Mouse (Mus musculus) induced T-regulatory cell, adult 2 months (primary cell): ENCODE measurements around the gene Ssc5d.
"Not testable (repeated sequence)": the region's sequence is repeated elsewhere in the genome, so short reads cannot be mapped to it uniquely, and the experiment has no call there.

Experiments
- DNase-seq: peaks from one replicate; pipeline ENCODE4 v3.0.0-alpha.2; 2012; ENCODE audit warnings: low read depth

Gene Ssc5d

GRCm38 (mm10) chr7:4925441-4926381 lies at the start of gene Ssc5d:
Gene Ssc5d, plus strand, starts transcription at chr7:4925785.
- DNase-seq = no peak

GRCm38 (mm10) chr7:4876753-4877221 lies 48.8 kb upstream of the Ssc5d start, which contains the start of gene Isoc2a:
Gene Isoc2a, plus strand, starts transcription at chr7:4877153.
- peak; percentile 96 for DNase-seq

- DNase-seq = no peak
Measured at GRCm38 (mm10) chr7:4877226-4877625, 48.4 kb upstream of the Ssc5d start.

- DNase-seq = peak; percentile 63
Measured at GRCm38 (mm10) chr7:4878186-4878585, 47.4 kb upstream of the Ssc5d start.

GRCm38 (mm10) chr7:4879036-4879435 lies 46.5 kb upstream of the Ssc5d start:
- not testable (repeated sequence) for DNase-seq

GRCm38 (mm10) chr7:4886680-4887079 lies 38.9 kb upstream of the Ssc5d start:
- no peak for DNase-seq

GRCm38 (mm10) chr7:4895186-4895585 lies 30.4 kb upstream of the Ssc5d start:
- DNase-seq = no peak

- DNase-seq = no peak
Measured at GRCm38 (mm10) chr7:4898851-4899648, 26.5 kb upstream of the Ssc5d start.

GRCm38 (mm10) chr7:4899649-4900522 lies 25.7 kb upstream of the Ssc5d start:
- no peak for DNase-seq

GRCm38 (mm10) chr7:4900523-4900851 lies 25.1 kb upstream of the Ssc5d start:
- DNase-seq = no peak

GRCm38 (mm10) chr7:4901171-4901570 lies 24.4 kb upstream of the Ssc5d start:
- peak; percentile 68 for DNase-seq

GRCm38 (mm10) chr7:4902404-4902803 lies 23.2 kb upstream of the Ssc5d start:
- no peak for DNase-seq

- DNase-seq = no peak
Measured at GRCm38 (mm10) chr7:4906466-4906950, 19.1 kb upstream of the Ssc5d start, which contains the start of gene Gm36210. Gene Gm36210, minus strand, starts transcription at chr7:4906516.

GRCm38 (mm10) chr7:4911561-4911960 lies 14.0 kb upstream of the Ssc5d start:
- DNase-seq = peak; percentile 58

- DNase-seq = peak; percentile 34
Measured at GRCm38 (mm10) chr7:4912248-4912647, 13.3 kb upstream of the Ssc5d start.

- DNase-seq = peak; percentile 98
Measured at GRCm38 (mm10) chr7:4915007-4915665, 10.4 kb upstream of the Ssc5d start, which contains the start of gene Zfp628. Gene Zfp628, plus strand, starts transcription at chr7:4915217.

GRCm38 (mm10) chr7:4915669-4916416 lies 9.7 kb upstream of the Ssc5d start:
- no peak for DNase-seq

GRCm38 (mm10) chr7:4917494-4917893 lies 8.1 kb upstream of the Ssc5d start:
- DNase-seq = no peak

- DNase-seq = no peak
Measured at GRCm38 (mm10) chr7:4918681-4919080, 6.9 kb upstream of the Ssc5d start.

GRCm38 (mm10) chr7:4919096-4919495 lies 6.5 kb upstream of the Ssc5d start:
- no peak for DNase-seq
